Mouse (Mus musculus): ENCODE measurements at regions not wholly inside any gene's neighbourhood (a gene's known extent, or its start where the extent isn't known, plus 50 kb on each side); places are given as distances from the start of the nearest gene placed in this dataset.

DNA sequence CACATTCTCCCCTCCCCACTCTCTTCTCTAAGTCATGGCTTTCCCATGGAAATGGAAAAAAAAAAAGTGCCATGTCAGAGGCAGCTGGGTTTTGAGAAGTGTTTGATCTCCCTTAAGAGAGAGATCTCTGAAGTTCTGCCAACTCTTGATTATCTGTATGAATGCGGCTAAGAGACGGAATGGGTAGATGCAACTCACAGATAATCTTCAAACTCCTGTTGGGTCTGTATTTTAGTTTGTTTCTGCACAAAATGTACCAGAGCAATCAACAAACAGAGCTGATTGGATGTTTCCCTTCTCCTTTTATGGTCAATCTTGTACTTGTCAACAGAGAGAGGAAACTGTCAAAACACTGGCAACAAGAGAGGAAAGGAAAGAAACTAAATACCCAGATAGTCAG is 55.9 kb upstream of the Lmo4 start:
- TF ChIP-seq CTCF (IDR thresholded peaks at IDR 0.05) = no peak
- TF ChIP-seq EP300 (IDR thresholded peaks at IDR 0.05; ENCODE audit: insufficient read depth, low read depth, low read length) = no peak
- TF ChIP-seq POLR2A (IDR thresholded peaks at IDR 0.05; ENCODE audit: insufficient read depth, low read depth, low read length) = no peak
